Mouse (Mus musculus) ES-CJ7 (cell line): ENCODE data around the gene Aoc1.
"Not testable (repeated sequence)": the region's sequence is repeated elsewhere in the genome, so short reads cannot be mapped to it uniquely, and the experiment has no call there.

ENCODE experiments used
- DNase-seq: peaks from one replicate; pipeline ENCODE4 v3.0.0; 2011; ENCODE audit warnings: low read depth, low spot score

The Aoc1 gene

DNA sequence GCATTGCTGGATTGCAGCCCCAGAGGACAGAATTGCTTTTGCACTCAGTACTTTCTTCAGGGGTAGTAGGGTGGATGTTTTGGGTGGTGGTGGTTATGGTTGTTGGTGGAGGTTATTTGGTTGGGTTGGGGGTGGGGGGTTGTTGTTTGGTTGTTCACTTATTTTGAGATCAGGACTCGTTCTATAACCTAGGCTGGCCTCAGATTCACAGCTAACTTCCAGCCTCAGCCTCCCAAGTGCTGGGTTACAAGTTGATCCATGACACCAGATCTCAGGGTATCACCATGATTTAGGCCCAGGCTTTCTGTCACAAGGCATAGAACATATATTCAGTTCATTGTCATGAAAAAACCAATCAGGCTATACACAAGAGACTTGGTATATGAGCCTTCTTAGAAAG, 11.8 kb upstream of the Aoc1 start:
- no peak for DNase-seq

DNA sequence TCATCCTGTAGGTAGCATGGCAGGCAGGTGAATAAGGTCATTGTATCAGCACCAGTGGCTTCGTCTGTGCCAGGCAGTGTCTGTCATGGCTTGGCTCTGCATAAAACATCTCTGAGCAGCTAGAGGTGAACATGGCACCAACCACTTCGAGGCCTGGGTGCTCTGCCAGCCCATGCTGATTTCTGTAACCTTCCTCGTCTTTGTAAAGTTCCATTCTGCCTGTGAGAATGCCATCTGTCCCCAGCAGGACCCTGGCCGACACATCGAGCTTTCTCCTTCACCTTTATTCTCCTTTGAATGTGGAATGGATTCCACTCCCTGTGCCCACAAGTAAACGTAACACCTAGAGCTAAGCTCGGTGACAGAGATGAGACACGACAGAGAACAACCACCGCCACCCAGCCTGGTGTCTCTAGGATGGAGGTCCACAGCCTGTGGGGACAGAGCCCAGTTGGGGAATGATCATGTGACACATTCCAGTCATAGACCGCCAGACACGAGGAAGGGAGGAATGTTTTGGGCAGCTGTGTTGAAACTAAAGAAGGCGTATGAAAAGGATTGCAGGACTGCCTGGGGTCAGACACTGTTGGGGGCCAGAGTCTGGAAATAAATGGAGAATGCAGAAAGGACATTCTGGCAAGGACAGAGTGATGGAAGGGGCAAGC, 10.9 kb upstream of the Aoc1 start:
- DNase-seq, result no peak

GRCm38 (mm10) chr6:48862816-48863215, 9.9 kb upstream of the Aoc1 start:
- no peak for DNase-seq

DNA sequence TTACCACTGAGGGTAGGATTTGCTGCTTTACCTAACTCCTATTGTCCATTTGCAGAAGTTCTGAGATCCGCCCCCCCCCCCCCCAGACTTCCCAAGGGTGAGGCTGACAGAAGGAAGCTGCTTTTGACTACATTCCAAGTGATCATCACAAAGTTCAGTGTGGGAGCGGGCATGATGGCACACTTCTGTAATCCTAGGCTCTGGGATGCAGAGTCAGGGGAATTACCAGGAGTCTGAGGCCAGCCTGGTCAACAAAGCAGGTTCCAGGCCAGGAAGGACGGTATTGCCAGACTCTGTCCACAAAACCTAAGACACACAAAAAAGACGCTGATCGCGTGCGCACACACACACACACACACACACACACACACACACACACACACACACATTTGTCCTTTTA, 9.2 kb upstream of the Aoc1 start:
- no peak for DNase-seq

GRCm38 (mm10) chr6:48864181-48864580, 8.5 kb upstream of the Aoc1 start:
- DNase-seq, result no peak

GRCm38 (mm10) chr6:48864723-48865122, 8.0 kb upstream of the Aoc1 start:
- no peak for DNase-seq

GRCm38 (mm10) chr6:48865152-48865745, 7.4 kb upstream of the Aoc1 start:
- DNase-seq, result no peak

DNA sequence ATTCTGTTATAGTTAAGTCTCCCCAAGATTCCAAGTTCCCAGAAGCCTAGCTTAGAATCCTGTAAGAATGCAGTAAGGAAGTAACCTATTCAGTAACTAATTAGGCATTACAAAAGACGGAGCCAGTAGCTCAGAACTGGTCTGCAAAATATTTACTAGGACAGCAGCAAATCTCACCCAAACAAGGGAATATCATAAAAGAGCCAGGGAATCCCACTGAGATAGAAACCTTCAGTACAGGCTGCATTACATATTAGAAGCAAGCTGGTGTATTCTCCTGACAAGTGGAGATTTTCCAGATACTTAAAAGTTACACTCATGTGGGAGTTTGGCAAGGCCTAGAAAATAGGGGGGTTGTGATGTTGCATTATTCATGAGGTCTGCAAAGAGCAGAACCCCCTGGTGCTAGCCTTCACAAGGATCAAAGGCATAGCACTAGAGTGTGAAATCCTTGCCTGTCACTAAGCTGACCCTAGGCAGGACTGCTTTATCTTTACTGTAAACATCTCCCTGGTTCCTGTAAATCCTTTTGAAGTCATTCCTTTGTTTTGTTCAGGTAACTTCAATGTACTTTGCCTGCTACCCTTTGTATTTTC, 6.2 kb upstream of the Aoc1 start:
- DNase-seq, result peak; percentile 51

- DNase-seq, result no peak
These were observed 5.5 kb upstream of the Aoc1 start for GRCm38 (mm10) chr6:48867158-48867557.

- no peak for DNase-seq
These were observed 2.9 kb upstream of the Aoc1 start for GRCm38 (mm10) chr6:48869774-48870173.

- no peak for DNase-seq
These were observed 1.9 kb downstream of the Aoc1 start for GRCm38 (mm10) chr6:48874576-48874975.

GRCm38 (mm10) chr6:48875515-48875914, 2.8 kb downstream of the Aoc1 start:
- no peak for DNase-seq

DNA sequence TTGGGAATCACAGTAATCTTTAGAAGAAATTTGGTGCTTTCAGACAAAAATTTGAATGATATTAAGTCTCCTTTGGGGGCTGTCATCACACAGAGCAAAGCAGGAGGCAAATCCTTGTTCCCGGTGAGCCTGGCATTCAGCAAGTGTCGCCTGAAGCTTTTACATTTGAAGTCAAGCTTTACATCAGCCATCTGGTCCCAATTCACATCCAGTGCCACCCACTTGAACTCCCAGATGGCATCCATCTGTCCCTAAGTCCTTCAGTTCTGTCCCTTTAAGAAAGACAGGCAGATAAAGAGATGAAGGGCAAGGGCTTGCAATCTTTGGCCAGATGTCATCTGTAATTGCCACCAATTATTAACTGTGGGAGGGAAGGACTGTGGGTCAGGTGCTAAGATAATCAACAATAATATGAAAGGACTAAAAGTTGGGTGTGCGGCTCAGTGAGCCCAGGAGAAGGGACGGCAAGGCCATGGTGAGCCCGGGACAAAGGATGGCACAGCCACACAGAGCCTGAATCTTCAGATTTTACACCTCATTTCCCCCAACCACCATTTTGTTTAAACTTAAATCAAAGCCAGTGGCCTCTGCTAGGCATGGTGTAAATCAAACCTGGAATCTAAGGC, 3.9 kb downstream of the Aoc1 start:
- DNase-seq, result no peak

- no peak for DNase-seq
These were observed 21.5 kb downstream of the Aoc1 start for GRCm38 (mm10) chr6:48894203-48894602.

DNA sequence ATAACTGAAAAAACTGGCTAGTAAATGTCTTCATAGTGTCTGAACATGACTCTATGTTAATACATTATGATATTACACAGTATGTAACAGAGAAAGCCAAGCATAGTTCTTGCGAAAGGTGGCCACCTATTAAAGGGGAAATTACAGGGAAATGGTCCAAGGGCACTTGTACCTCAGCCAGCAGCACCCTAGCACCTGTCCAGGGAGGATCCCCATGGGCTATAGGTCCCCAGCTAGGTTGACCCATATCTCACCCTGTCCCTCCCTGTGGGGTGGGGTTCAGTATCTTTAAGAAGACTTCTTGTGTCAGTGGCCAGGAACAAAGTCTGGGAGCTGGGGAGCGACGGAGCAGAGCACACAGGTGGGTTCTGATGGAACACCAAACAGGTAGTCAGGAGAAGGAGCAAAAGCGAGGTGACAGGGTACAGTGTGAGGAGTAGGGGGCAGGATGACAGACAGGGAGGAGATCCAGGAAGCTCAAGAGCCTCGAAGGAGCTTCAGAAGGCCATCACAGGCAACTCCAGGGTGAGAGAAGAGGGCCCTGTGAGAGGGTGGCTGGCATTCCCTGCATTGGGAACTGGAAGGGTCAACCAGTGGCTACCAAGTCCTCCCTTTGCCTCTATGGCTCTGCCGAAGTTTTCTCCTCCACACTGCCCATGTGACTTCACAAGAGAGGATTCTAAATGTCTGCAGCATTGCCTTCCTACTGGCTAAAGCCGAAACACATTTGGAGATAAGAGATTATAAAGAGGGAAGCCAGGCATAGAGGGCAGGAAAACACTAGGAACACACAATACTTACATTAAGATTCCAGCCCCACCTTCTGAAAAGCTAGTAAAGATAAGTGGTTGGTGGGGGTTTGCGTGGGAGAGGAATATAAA, 22.5 kb downstream of the Aoc1 start:
- no peak for DNase-seq

- DNase-seq, result peak; percentile 27
These were observed 23.2 kb downstream of the Aoc1 start for GRCm38 (mm10) chr6:48895941-48896340.

DNA sequence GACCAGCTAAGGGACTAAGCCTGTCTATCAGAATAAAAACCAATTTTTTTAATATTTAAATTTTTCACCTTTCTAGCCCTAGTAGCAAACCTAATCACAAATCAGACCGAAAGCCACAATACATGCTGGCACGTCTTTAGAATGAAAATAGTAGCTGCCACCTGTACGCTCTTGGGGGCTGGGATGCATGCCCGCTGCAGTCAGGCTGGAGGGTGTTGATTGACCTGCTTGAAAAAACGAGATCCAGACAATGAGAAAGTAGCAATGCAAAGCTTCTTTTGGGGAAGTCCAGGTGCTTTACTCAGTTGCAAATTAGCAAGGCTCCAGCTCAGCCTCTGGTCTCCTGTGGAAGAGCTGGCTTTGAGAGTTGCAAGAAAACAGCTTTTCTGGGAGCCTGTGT, 24.3 kb downstream of the Aoc1 start:
- no peak for DNase-seq

GRCm38 (mm10) chr6:48901316-48901715, 28.6 kb downstream of the Aoc1 start:
- not testable (repeated sequence) for DNase-seq

- DNase-seq, result no peak
These were observed 30.1 kb downstream of the Aoc1 start for GRCm38 (mm10) chr6:48902511-48903406.

DNA sequence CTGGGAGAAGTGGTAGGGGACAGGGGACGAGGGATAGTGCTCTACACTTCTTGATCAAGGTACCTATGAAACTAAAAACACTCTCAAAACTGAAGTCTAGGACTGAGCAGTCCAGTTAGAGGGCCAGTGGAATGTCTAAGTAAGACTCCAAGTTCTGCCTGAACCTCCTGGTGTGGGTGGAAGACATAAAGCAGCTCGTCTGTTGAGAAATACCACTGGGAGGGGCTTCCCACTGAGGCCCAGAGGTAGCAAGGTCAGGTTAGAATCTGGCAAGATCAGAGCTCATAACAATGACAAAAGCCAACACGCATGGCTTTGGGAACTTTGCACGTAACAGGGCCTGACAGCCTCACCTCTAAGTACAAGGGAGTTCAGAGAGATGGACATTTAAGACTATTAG, 30.7 kb downstream of the Aoc1 start:
- DNase-seq, result no peak

GRCm38 (mm10) chr6:48905606-48906005, 32.9 kb downstream of the Aoc1 start:
- no peak for DNase-seq
